Mouse (Mus musculus): ENCODE data around the gene Ccs.

Gene Ccs

DNA sequence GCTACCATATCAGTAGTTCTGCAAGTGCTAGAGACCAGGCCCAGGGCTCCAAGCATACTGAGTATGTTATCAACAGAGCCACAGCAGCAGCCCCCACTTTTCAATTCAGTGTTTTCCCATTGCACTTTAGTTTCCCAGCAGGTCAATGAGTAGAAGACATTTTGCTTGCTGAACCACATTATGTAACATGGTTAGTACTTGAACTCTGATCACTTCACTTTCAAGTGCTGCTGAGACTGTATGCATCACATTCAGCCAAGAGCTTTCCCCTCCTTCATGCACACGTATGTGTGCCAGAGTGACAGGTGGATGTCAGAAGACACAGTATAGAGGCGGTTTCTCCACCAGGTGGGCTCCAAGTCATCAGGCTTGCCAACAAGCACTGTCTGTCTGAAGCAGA, 56.2 kb downstream of the Ccs start:
- no peak for DNase-seq (ENCODE audit: low spot score in 2 of 2)
